In the genomic region with DNA sequence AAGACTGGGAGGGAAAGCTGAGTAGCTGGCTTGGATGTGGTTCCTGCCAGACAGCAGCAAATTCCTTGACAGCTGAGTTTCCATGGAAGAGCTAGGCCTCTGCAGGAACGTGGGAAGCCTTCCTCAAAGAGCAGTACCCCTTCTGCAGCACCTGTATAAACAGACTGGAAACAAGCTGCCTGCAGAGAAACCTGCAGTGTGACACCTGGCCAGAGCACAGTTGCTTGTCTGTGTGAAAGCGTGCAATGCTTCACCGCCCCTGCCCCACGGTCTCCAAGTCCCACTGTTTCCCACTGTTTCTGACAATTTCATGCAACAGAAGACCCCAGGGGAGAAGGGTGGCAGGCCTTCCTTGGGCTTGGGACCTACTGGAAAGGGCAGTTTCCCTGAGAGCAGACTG, we compare ENCODE assay signal across 15 mouse cellular contexts.
DNase-seq lines count a peak whose midpoint lies in the region; ATAC-seq lines count a peak whose summit lies in the region.
"Had no signal": no experiment of that assay in that cellular context is flagged by ENCODE, and none has a peak within 500 bp of the region (broad histone marks: within the 10 kb centered on the region; RNA-seq: fewer than 3 reads in every experiment).

No protein-coding gene starts in this region.

- H3K4me2 ChIP-seq in forebrain, embryonic 14.5 days (ENCODE audit: low read length), result no peak overlapping the region
- no peak overlapping the region for H3K4me2 ChIP-seq in kidney, embryonic 16.5 days (replicated peaks; ENCODE audit: low read depth, low read length)
- no peak overlapping the region for H3K4me2 ChIP-seq in limb, embryonic 11.5 days (ENCODE audit: low read depth, severe bottlenecking)
- H3K4me2 ChIP-seq: liver, embryonic 13.5 days; stomach, embryonic 15.5 days had no signal

- H3K27ac ChIP-seq in forebrain, embryonic 10.5 days, result peak overlapping the region; percentile 72
- H3K27ac ChIP-seq in forebrain, embryonic 14.5 days (ENCODE audit: low read depth, low read length), result no peak overlapping the region
- H3K27ac ChIP-seq in kidney, embryonic 16.5 days (ENCODE audit: low read length), result peak overlapping the region; percentile 35; the same call in 1 of the 2 replicates
- H3K27ac ChIP-seq in limb, embryonic 11.5 days (replicated peaks; ENCODE audit: low read depth, low read length), result 0 out of 2 replicates have a peak overlapping the region, but pooled peaks have one; percentile 10
- H3K27ac ChIP-seq: left cerebral cortex, adult 2 months; liver, embryonic 13.5 days; stomach, embryonic 15.5 days had no signal

- no peak for ATAC-seq in forebrain, embryonic 14.5 days
- ATAC-seq in kidney, embryonic 16.5 days (ENCODE audit: low FRiP score, low TSS enrichment), result peak; percentile 79
- no peak for ATAC-seq in limb, embryonic 11.5 days (ENCODE audit: insufficient number of reproducible peaks, low FRiP score, low TSS enrichment, low read depth)
- ATAC-seq: midbrain, embryonic 16.5 days had no signal

- 54% methylated on average over 4 of the region's 4 CpGs for WGBS in forebrain, embryonic 10.5 days
- 52% methylated on average over 4 of the region's 4 CpGs for WGBS in forebrain, embryonic 14.5 days
- WGBS in kidney, embryonic 16.5 days, result 35% methylated on average over 4 of the region's 4 CpGs
- WGBS in limb, embryonic 11.5 days, result 49% methylated on average over 4 of the region's 4 CpGs

- H3K4me1 ChIP-seq in forebrain, embryonic 10.5 days, result peaks cover 66% of the 10 kb centered on the region
- H3K4me1 ChIP-seq in forebrain, embryonic 14.5 days (ENCODE audit: control insufficient read depth, insufficient read depth, low read length), result no peaks in the 10 kb centered on the region
- peaks cover 34% of the 10 kb centered on the region for H3K4me1 ChIP-seq in kidney, embryonic 16.5 days (ENCODE audit: insufficient read depth, low read length)
- peaks cover 25% of the 10 kb centered on the region for H3K4me1 ChIP-seq in limb, embryonic 11.5 days (ENCODE audit: control insufficient read depth, insufficient read depth, low read length)
- H3K4me1 ChIP-seq: stomach, embryonic 15.5 days had no signal

- DNase-seq in forebrain, embryonic 10.5 days (ENCODE audit: extremely low spot score, low spot score), result no peak
- DNase-seq in forebrain, embryonic 14.5 days (ENCODE audit: low spot score), result no peak
- no peak for DNase-seq in kidney, postnatal 14 days
- DNase-seq in brain, adult 2 months (ENCODE audit: low read depth, low spot score), result peak; percentile 25
- DNase-seq in limb, embryonic 11.5 days (ENCODE audit: low spot score), result peak; percentile 37
- DNase-seq in thymus, postnatal 36 days, result no peak
- no peak for DNase-seq in thymus, postnatal 25 days
- DNase-seq: adrenal gland, postnatal 10 days; cerebellum, postnatal 14 days; liver, embryonic 13.5 days; thymus, postnatal 14 days had no signal

- H3K9me3 ChIP-seq in forebrain, embryonic 10.5 days, result peaks cover 2% of the 10 kb centered on the region
- H3K9me3 ChIP-seq in forebrain, embryonic 14.5 days (replicated peaks; ENCODE audit: control insufficient read depth, low read length), result no peaks in the 10 kb centered on the region
- peaks cover 4% of the 10 kb centered on the region; the same call in 1 of the 2 replicates for H3K9me3 ChIP-seq in kidney, embryonic 16.5 days (ENCODE audit: low read length)
- no peaks in the 10 kb centered on the region for H3K9me3 ChIP-seq in limb, embryonic 11.5 days (ENCODE audit: control insufficient read depth, low read length)
- H3K9me3 ChIP-seq: liver, embryonic 13.5 days; stomach, embryonic 15.5 days had no signal

- H3K27me3 ChIP-seq in forebrain, embryonic 10.5 days (ENCODE audit: poor library complexity, severe bottlenecking), result no peaks in the 10 kb centered on the region
- H3K27me3 ChIP-seq in forebrain, embryonic 14.5 days (replicated peaks; ENCODE audit: control insufficient read depth, insufficient read depth, low read length), result no peaks in the 10 kb centered on the region
- H3K27me3 ChIP-seq in kidney, embryonic 16.5 days (ENCODE audit: insufficient read depth, low read length), result no peaks in the 10 kb centered on the region
- H3K27me3 ChIP-seq in limb, embryonic 11.5 days (ENCODE audit: control insufficient read depth, insufficient read depth, low read length), result no peaks in the 10 kb centered on the region
- H3K27me3 ChIP-seq: liver, embryonic 13.5 days; stomach, embryonic 15.5 days had no signal

- H3K9ac ChIP-seq in forebrain, embryonic 14.5 days (ENCODE audit: low read length), result no peak overlapping the region
- no peak overlapping the region for H3K9ac ChIP-seq in kidney, embryonic 16.5 days (replicated peaks; ENCODE audit: low read length)
- H3K9ac ChIP-seq in limb, embryonic 11.5 days (ENCODE audit: low read length), result no peak overlapping the region
- H3K9ac ChIP-seq: liver, embryonic 13.5 days; stomach, embryonic 15.5 days had no signal

- no peaks in the 10 kb centered on the region for H3K36me3 ChIP-seq in forebrain, embryonic 10.5 days (replicated peaks)
- no peaks in the 10 kb centered on the region for H3K36me3 ChIP-seq in forebrain, embryonic 14.5 days (ENCODE audit: control insufficient read depth, insufficient read depth, low read length)
- 0 out of 2 replicates have a peak, but pooled peaks cover 2% of the 10 kb centered on the region for H3K36me3 ChIP-seq in kidney, embryonic 16.5 days (ENCODE audit: insufficient read depth, low read length)
- no peaks in the 10 kb centered on the region for H3K36me3 ChIP-seq in limb, embryonic 11.5 days (ENCODE audit: control insufficient read depth, insufficient read depth, low read length)
- H3K36me3 ChIP-seq: liver, embryonic 13.5 days; stomach, embryonic 15.5 days had no signal

- no peak overlapping the region for H3K4me3 ChIP-seq in forebrain, embryonic 10.5 days
- H3K4me3 ChIP-seq in forebrain, embryonic 14.5 days (ENCODE audit: low read depth, low read length), result no peak overlapping the region
- H3K4me3 ChIP-seq in kidney, embryonic 16.5 days (ENCODE audit: low read length), result no peak overlapping the region
- H3K4me3 ChIP-seq in limb, embryonic 11.5 days (ENCODE audit: low read depth, low read length), result no peak overlapping the region
- H3K4me3 ChIP-seq: left cerebral cortex, adult 2 months; liver, embryonic 13.5 days; stomach, embryonic 15.5 days had no signal

Comparison
In these comparisons a context has a peak if more than half of its experiments do, and no peak if none do; other contexts are left out.
1. DNase-seq: peak in brain, adult 2 months (single experiment) and limb, embryonic 11.5 days (single experiment); none in forebrain, embryonic 10.5 days (single experiment), forebrain, embryonic 14.5 days (single experiment), kidney, postnatal 14 days (single experiment), thymus, postnatal 36 days (0 of 2) and thymus, postnatal 25 days (single experiment).